In genomic region chr6:22288004-22288736, GRCm38 (mm10) we compare ENCODE assay signal across 8 mouse cellular contexts. TPM values are rescaled to one million over a fixed set of nuclear protein-coding genes. Genes with fewer than 3 reads are reported as not detected.
DNase-seq lines count a peak whose midpoint lies in the region; ATAC-seq and TF ChIP-seq lines count a peak whose summit lies in the region.

Gene Wnt16 (plus strand): TSS chr6:22288227.

- no peak within 1 kb of the TSS for H3K27ac ChIP-seq in heart, embryonic 11.5 days (ENCODE audit: low read depth, low read length)
- no peak within 1 kb of the TSS for H3K27ac ChIP-seq in forebrain, embryonic 13.5 days
- H3K27ac ChIP-seq in kidney, postnatal 0 days = no peak within 1 kb of the TSS
- no peak within 1 kb of the TSS for H3K27ac ChIP-seq in midbrain, embryonic 11.5 days (ENCODE audit: low read depth, low read length)

- no peak for DNase-seq in heart, postnatal 4 days
- DNase-seq in WW6 (ENCODE audit: low read depth, low spot score) = peak; percentile 49
- DNase-seq in kidney, postnatal 0 days (ENCODE audit: low spot score) = no peak
- DNase-seq in midbrain, embryonic 11.5 days (ENCODE audit: low spot score, missing footprints) = peak; percentile 90
- DNase-seq in adipocyte (ENCODE audit: low spot score) = no peak

- peak within 1 kb of the TSS; percentile 45 for H3K4me3 ChIP-seq in heart, embryonic 11.5 days (ENCODE audit: low read depth, low read length)
- H3K4me3 ChIP-seq in forebrain, embryonic 13.5 days = peak within 1 kb of the TSS; percentile 46
- H3K4me3 ChIP-seq in kidney, postnatal 0 days (replicated peaks; ENCODE audit: low read depth, low read length) = peak within 1 kb of the TSS; percentile 33
- peak within 1 kb of the TSS; percentile 40 for H3K4me3 ChIP-seq in midbrain, embryonic 11.5 days (ENCODE audit: low read depth, low read length)

- H3K4me1 ChIP-seq in heart, embryonic 11.5 days (ENCODE audit: control insufficient read depth, insufficient read depth, low read length) = peaks cover 10% of the 10 kb centered on the region; the same call in 1 of the 2 replicates
- peaks cover 21% of the 10 kb centered on the region for H3K4me1 ChIP-seq in forebrain, embryonic 13.5 days
- H3K4me1 ChIP-seq in kidney, postnatal 0 days (replicated peaks; ENCODE audit: insufficient read depth, low read length) = 0 out of 2 replicates have a peak, but pooled peaks cover 8% of the 10 kb centered on the region
- H3K4me1 ChIP-seq in midbrain, embryonic 11.5 days (ENCODE audit: control insufficient read depth, insufficient read depth, low read length) = peaks cover 14% of the 10 kb centered on the region

- TF ChIP-seq CTCF in kidney, postnatal 0 days (IDR thresholded peaks at IDR 0.05; ENCODE audit: low read depth) = no peak

- H3K9ac ChIP-seq in heart, embryonic 11.5 days (ENCODE audit: low read depth, low read length) = peak within 1 kb of the TSS; percentile 39; the same call in 1 of the 2 replicates
- no peak within 1 kb of the TSS; the same call in 1 of the 2 replicates for H3K9ac ChIP-seq in forebrain, embryonic 13.5 days
- H3K9ac ChIP-seq in kidney, postnatal 0 days (ENCODE audit: low read depth, low read length) = no peak within 1 kb of the TSS
- peak within 1 kb of the TSS; percentile 30 for H3K9ac ChIP-seq in midbrain, embryonic 11.5 days (ENCODE audit: low read length)

- H3K4me2 ChIP-seq in heart, embryonic 11.5 days = peak within 1 kb of the TSS; percentile 83
- H3K4me2 ChIP-seq in forebrain, embryonic 13.5 days = peak within 1 kb of the TSS; percentile 92
- peak within 1 kb of the TSS; percentile 50 for H3K4me2 ChIP-seq in kidney, postnatal 0 days (ENCODE audit: low read length)
- peak within 1 kb of the TSS; percentile 89 for H3K4me2 ChIP-seq in midbrain, embryonic 11.5 days

- H3K36me3 ChIP-seq in heart, embryonic 11.5 days (ENCODE audit: control insufficient read depth, insufficient read depth, low read length) = no peaks in the 10 kb centered on the region
- no peaks in the 10 kb centered on the region for H3K36me3 ChIP-seq in forebrain, embryonic 13.5 days (ENCODE audit: poor library complexity, severe bottlenecking)
- no peaks in the 10 kb centered on the region for H3K36me3 ChIP-seq in kidney, postnatal 0 days (ENCODE audit: insufficient read depth, low read length)
- no peaks in the 10 kb centered on the region for H3K36me3 ChIP-seq in midbrain, embryonic 11.5 days (ENCODE audit: control insufficient read depth, insufficient read depth, low read length)

- peaks cover 36% of the 10 kb centered on the region for H3K27me3 ChIP-seq in heart, embryonic 11.5 days (ENCODE audit: control insufficient read depth, insufficient read depth, low read length)
- peaks cover 52% of the 10 kb centered on the region for H3K27me3 ChIP-seq in forebrain, embryonic 13.5 days
- peaks cover 28% of the 10 kb centered on the region for H3K27me3 ChIP-seq in kidney, postnatal 0 days (ENCODE audit: insufficient read depth, low read length)
- peaks cover 29% of the 10 kb centered on the region for H3K27me3 ChIP-seq in midbrain, embryonic 11.5 days (ENCODE audit: control insufficient read depth, insufficient read depth, low read length)

- peak; percentile 46; the same call in 1 of the 2 replicates for ATAC-seq in heart, embryonic 11.5 days (replicated peaks; ENCODE audit: insufficient number of reproducible peaks, low FRiP score, low TSS enrichment)
- peak; percentile 67 for ATAC-seq in forebrain, embryonic 13.5 days
- peak; percentile 63 for ATAC-seq in kidney, postnatal 0 days (replicated peaks; ENCODE audit: low FRiP score, low read depth)
- ATAC-seq in midbrain, embryonic 11.5 days (ENCODE audit: low FRiP score) = peak; percentile 79
- ATAC-seq in erythroid progenitor cell, adult 5-6 weeks (replicated peaks; ENCODE audit: low FRiP score, poor library complexity, severe bottlenecking) = no peak

- H3K9me3 ChIP-seq in heart, embryonic 11.5 days (replicated peaks; ENCODE audit: control insufficient read depth, low read length) = no peaks in the 10 kb centered on the region
- H3K9me3 ChIP-seq in forebrain, embryonic 13.5 days (replicated peaks) = no peaks in the 10 kb centered on the region
- no peaks in the 10 kb centered on the region for H3K9me3 ChIP-seq in kidney, postnatal 0 days (replicated peaks; ENCODE audit: low read length)
- no peaks in the 10 kb centered on the region for H3K9me3 ChIP-seq in midbrain, embryonic 11.5 days (ENCODE audit: control insufficient read depth, low read length)

- 1% methylated on average over 20 of the region's 20 CpGs for WGBS in heart, embryonic 11.5 days (ENCODE audit: insufficient replicate concordance)
- 1% methylated on average over 20 of the region's 20 CpGs for WGBS in forebrain, embryonic 13.5 days
- WGBS in kidney, postnatal 0 days = 4% methylated on average over 20 of the region's 20 CpGs
- 2% methylated on average over 20 of the region's 20 CpGs for WGBS in midbrain, embryonic 11.5 days

RNA-seq across cellular contexts. Expression of gene Wnt16, which starts in this region (rescaled TPM):
- 0.93 and 1.0 TPM in 2 replicates for polyA plus RNA-seq in heart, embryonic 11.5 days (2014; fragmentation: Nextera tagmentation; extraction: Ambion mirVana)
- 1 to 10 TPM; 1.1 TPM for total RNA-seq in heart, postnatal 4 days (2021)
- not detected in 2 replicates for polyA plus RNA-seq in forebrain, embryonic 13.5 days (2015; fragmentation: Nextera tagmentation; extraction: Ambion mirVana)
- polyA plus RNA-seq in kidney, postnatal 0 days (2015; fragmentation: Nextera tagmentation; extraction: Ambion mirVana) = 1.1 and 1.6 TPM in 2 replicates
- 0.12 and 0.75 TPM in 2 replicates for polyA plus RNA-seq in midbrain, embryonic 11.5 days (2014; fragmentation: Nextera tagmentation; extraction: Ambion mirVana)
- not detected in 2 replicates for total RNA-seq in erythroid progenitor cell, adult 5-6 weeks (2015; ENCODE audit: low replicate concordance)
- total RNA-seq in erythroid progenitor cell, adult 5-6 weeks (2017; ENCODE audit: low replicate concordance) = not detected in 2 replicates

Comparison
In these comparisons a context has a peak if more than half of its experiments do, and no peak if none do; other contexts are left out.
1. Peak in ATAC-seq, H3K4me3 ChIP-seq and H3K4me2 ChIP-seq in forebrain, embryonic 13.5 days; RNA of the gene not detected or under 1 TPM.
2. Peak in DNase-seq, ATAC-seq, H3K4me3 ChIP-seq, H3K9ac ChIP-seq and H3K4me2 ChIP-seq in midbrain, embryonic 11.5 days; RNA of the gene not detected or under 1 TPM.